Mouse (Mus musculus) midbrain, postnatal 0 days (tissue): ENCODE measurements at regions not wholly inside any gene's neighbourhood (a gene's known extent, or its start where the extent isn't known, plus 50 kb on each side); places are given as distances from the start of the nearest gene placed in this dataset.
A peak's percentile ranks its signal among the peaks of the same experiment; 100 is the strongest.

ENCODE experiments used
- ATAC-seq: fragments of 200-750 bp; cut with Nextera tagmentation; 2 replicates; pipeline ENCODE4 v1.8.0; 2017; ENCODE audit warnings: moderate number of reproducible peaks, mild to moderate bottlenecking, moderate TSS enrichment, moderate library complexity; ENCODE audit not compliant: low FRiP score
- DNase-seq: peaks from one replicate; pipeline ENCODE4 v3.0.0-alpha.2; 2015; ENCODE audit warnings: low spot score
- H3K27ac ChIP-seq: fragments of 300-500 bp; sonication (generic); 2 replicates; pipeline ENCODE4 v1.5.1; 2014; ENCODE audit warnings: low read depth, mild to moderate bottlenecking, low read length, mixed read lengths
- H3K27me3 ChIP-seq: fragments of 300-500 bp; sonication (generic); 2 replicates; pipeline ENCODE4 v1.6.1; 2014; ENCODE audit warnings: low read length, control low read depth, mixed read lengths; ENCODE audit not compliant: insufficient read depth
- H3K36me3 ChIP-seq: fragments of 300-500 bp; sonication (generic); 2 replicates; pipeline ENCODE4 v1.6.1; 2014; ENCODE audit warnings: low read length, control low read depth, mixed read lengths; ENCODE audit not compliant: insufficient read depth
- H3K4me1 ChIP-seq: fragments of 300-500 bp; sonication (generic); 2 replicates; pipeline ENCODE4 v1.6.1; 2014; ENCODE audit warnings: mild to moderate bottlenecking, control low read depth, antibody characterized with exemption, low read length, mixed read lengths; ENCODE audit not compliant: insufficient read depth
- H3K4me2 ChIP-seq: fragments of 300-500 bp; sonication (generic); 2 replicates; pipeline ENCODE4 v1.6.1; 2014; ENCODE audit warnings: low read depth, mild to moderate bottlenecking, low read length, mixed read lengths; ENCODE audit not compliant: poor library complexity, severe bottlenecking
- H3K4me3 ChIP-seq: fragments of 300-500 bp; sonication (generic); 2 replicates; pipeline ENCODE4 v1.5.1; 2014; ENCODE audit warnings: low read depth, mild to moderate bottlenecking, low read length, moderate library complexity
- H3K9ac ChIP-seq: fragments of 300-500 bp; sonication (generic); replicated peaks from 2 replicates; pipeline ENCODE4 v1.6.1; 2014; ENCODE audit warnings: mild to moderate bottlenecking, low read length, moderate library complexity, mixed read lengths; ENCODE audit not compliant: poor library complexity, severe bottlenecking
- H3K9me3 ChIP-seq: fragments of 300-500 bp; sonication (generic); 2 replicates; pipeline ENCODE4 v1.6.1; 2016; ENCODE audit warnings: low read length, control low read depth
- CTCF ChIP-seq: IDR thresholded peaks from 2 replicates; pipeline ENCODE4 v1.5.1; 2016; ENCODE audit warnings: antibody characterized with exemption, mild to moderate bottlenecking
- WGBS: fragments of 180-500 bp; shearing (Covaris S2); extraction: QIAGEN DNeasy Blood & Tissue Kit; methylation state at CpG from one replicate; pipeline ENCODE4 v1.1.7; 2014; 5-methylcytosine and 5-hydroxymethylcytosine counted together

GRCm38 (mm10) chr7:130064500-130064899 is 455.7 kb downstream of the Ate1 start:
- Histone ChIP-seq H3K9ac (no peak overlapping the region), H3K27ac (no peak overlapping the region), H3K4me1 (no peaks in the 10 kb centered on the region), H3K4me2 (no peak overlapping the region), H3K36me3 (no peaks in the 10 kb centered on the region), H3K9me3 (no peaks in the 10 kb centered on the region), H3K4me3 (no peak overlapping the region), H3K27me3 (no peaks in the 10 kb centered on the region)
- DNase-seq (no peak), ATAC-seq (no peak)
- WGBS, result 70% methylated on average over 7 of the region's 7 CpGs
- no peak for TF ChIP-seq CTCF

DNA sequence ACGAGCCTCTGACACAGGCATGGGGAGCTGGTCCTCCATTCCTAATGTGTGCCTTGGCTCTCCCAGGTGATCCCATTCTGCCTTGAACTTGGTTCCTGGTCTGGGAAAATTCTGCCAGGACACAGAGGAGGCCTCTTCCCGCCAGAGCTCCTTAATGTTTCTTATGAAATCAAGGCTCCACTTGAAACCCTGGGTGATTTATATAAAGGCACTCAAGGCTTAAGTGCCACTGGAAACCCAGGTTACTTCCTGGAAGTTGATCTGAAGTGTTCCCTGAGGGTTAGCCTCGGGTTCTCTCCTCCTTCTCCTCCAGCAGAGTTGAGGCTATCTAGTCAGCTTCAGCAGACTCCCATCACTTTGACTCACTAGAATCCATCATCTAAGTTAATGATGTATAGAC is 451.9 kb downstream of the Ate1 start:
- no peak overlapping the region for H3K4me2 ChIP-seq
- no peak for DNase-seq
- 79% methylated on average over 3 of the region's 3 CpGs for WGBS
- no peak overlapping the region for H3K9ac ChIP-seq
- H3K4me3 ChIP-seq, result no peak overlapping the region
- H3K4me1 ChIP-seq, result no peaks in the 10 kb centered on the region
- H3K27ac ChIP-seq, result no peak overlapping the region
- no peaks in the 10 kb centered on the region for H3K27me3 ChIP-seq
- no peaks in the 10 kb centered on the region for H3K9me3 ChIP-seq
- TF ChIP-seq CTCF, result no peak
- no peaks in the 10 kb centered on the region for H3K36me3 ChIP-seq
- no peak for ATAC-seq

DNA sequence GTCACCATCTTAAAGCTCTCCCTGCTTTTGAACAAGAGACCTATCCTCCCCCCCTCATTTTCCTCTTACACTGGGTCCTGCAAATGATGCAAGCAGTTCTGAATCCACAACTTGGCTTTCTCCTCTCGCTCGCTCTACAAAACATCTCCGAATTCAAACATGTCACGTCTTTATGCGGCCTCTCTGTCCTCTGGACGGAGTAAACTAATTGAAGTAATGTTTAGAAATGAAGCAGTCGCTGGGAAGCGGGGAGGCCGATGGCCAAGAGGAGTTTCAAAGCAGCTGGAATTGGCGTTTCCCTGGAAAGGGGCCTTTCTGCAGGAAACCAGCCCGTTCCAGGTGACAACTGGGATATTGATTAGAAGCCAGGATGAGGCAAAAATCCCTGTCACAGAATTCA is 446.8 kb downstream of the Ate1 start:
- 60% methylated on average over 11 of the region's 11 CpGs for WGBS
- no peak overlapping the region for H3K4me3 ChIP-seq

GRCm38 (mm10) chr7:130073890-130074819 is 446.0 kb downstream of the Ate1 start:
- ATAC-seq, result no peak
- no peaks in the 10 kb centered on the region for H3K27me3 ChIP-seq
- peak; percentile 73 for DNase-seq
- H3K9me3 ChIP-seq, result no peaks in the 10 kb centered on the region
- TF ChIP-seq CTCF, result peak; percentile 68
- H3K36me3 ChIP-seq, result no peaks in the 10 kb centered on the region
- 29% methylated on average over 27 of the region's 27 CpGs for WGBS
- no peak overlapping the region for H3K9ac ChIP-seq
- peak overlapping the region; percentile 44 for H3K4me2 ChIP-seq
- H3K4me1 ChIP-seq, result no peaks in the 10 kb centered on the region
- peak overlapping the region; percentile 6; the same call in 1 of the 2 replicates for H3K4me3 ChIP-seq
- H3K27ac ChIP-seq, result no peak overlapping the region

More for the DNA sequence above, 446.8 kb downstream of the Ate1 start:
- ATAC-seq (no peak), DNase-seq (no peak)
- H3K4me1 ChIP-seq, result no peaks in the 10 kb centered on the region
- no peaks in the 10 kb centered on the region for H3K36me3 ChIP-seq
- no peaks in the 10 kb centered on the region for H3K27me3 ChIP-seq
- H3K9me3 ChIP-seq, result no peaks in the 10 kb centered on the region
- TF ChIP-seq CTCF, result no peak
- H3K27ac ChIP-seq, result no peak overlapping the region
- no peak overlapping the region for H3K9ac ChIP-seq
- H3K4me2 ChIP-seq, result peak overlapping the region; percentile 44

DNA sequence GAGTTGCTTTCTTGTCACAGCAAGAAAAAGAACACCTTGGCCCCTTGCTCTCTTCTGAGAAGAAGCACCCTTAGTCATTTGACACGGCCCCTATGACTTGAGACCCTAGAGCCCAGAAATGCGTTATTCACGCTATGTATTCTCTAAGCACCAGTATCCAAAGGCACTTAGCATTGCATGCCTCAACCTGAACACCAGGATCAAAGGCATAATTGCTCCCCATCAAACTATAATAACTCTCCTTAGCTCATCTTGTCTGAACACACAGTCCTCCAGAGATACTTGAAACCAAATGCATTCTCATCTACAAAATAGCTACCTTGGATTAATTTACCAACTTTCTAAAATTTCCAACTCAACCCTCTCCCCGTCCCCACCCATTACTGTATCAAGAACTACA is 437.5 kb downstream of the Ate1 start:
- TF ChIP-seq CTCF, result no peak
- Histone ChIP-seq H3K4me1 (no peaks in the 10 kb centered on the region), H3K36me3 (no peaks in the 10 kb centered on the region), H3K27ac (no peak overlapping the region), H3K9ac (no peak overlapping the region), H3K4me2 (no peak overlapping the region), H3K9me3 (no peaks in the 10 kb centered on the region), H3K4me3 (no peak overlapping the region), H3K27me3 (no peaks in the 10 kb centered on the region)
- DNase-seq, result no peak
- 82% methylated on average over 4 of the region's 4 CpGs for WGBS
- no peak for ATAC-seq

DNA sequence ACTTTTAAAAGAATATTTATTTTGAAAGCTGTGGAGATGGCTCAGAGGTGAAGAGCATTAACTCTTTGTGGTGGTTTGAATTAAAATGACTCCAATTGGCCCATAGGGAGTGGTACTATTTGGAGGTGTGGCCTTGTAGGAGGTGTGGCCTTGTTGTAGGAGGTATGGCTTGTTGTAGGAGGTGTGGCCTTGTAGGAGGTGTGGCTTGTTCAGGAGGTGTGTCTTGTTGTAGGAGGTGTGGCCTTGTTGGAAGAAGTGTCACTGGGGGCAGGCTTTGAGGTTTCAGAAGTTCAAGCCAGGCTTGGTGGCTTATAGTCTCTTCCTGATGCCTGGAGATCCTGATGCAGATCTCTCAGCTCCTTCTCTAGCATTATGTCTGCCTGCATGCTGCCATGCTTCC is 434.5 kb downstream of the Ate1 start:
- H3K9ac ChIP-seq, result no peak overlapping the region
- H3K4me3 ChIP-seq, result no peak overlapping the region
- no peaks in the 10 kb centered on the region for H3K36me3 ChIP-seq
- H3K27ac ChIP-seq, result no peak overlapping the region
- H3K27me3 ChIP-seq, result no peaks in the 10 kb centered on the region
- no peak overlapping the region for H3K4me2 ChIP-seq
- TF ChIP-seq CTCF, result no peak
- no peaks in the 10 kb centered on the region for H3K9me3 ChIP-seq
- no peak for DNase-seq
- no peak for ATAC-seq
- H3K4me1 ChIP-seq, result no peaks in the 10 kb centered on the region
